Mouse (Mus musculus): ENCODE results near the gene Foxi2.

DNA sequence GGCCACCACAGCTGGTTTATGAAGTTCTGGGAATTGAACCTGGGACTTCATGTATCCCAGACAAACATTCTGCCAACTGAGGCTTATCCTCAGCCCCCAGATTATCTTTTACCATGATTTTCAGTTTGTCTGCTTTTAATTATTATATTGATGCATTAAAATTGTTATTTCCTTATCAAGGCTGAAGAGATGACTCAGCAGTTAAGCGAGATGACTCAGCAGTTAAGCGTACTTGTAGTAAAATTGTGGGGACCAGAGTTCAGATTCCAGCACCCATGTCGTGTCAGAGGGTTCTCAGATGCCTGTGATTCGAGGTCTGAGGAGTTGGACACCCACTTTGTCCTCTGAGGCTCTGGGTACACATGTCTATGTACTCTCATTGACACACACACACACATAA lies 33.8 kb downstream of the Foxi2 start:
- no peak for TF ChIP-seq GATA1 (IDR thresholded peaks at IDR 0.05; ENCODE audit: borderline replicate concordance, low read length)
- no peak for TF ChIP-seq FLI1 (IDR thresholded peaks at IDR 0.05; ENCODE audit: low read length)

Measured in megakaryocyte, embryonic 14.5 days (primary cell).